Mouse (Mus musculus) cerebellum, adult 9-11 months (tissue): ENCODE results near the gene Rnf144a.
"Not testable (repeated sequence)": the region's sequence is repeated elsewhere in the genome, so short reads cannot be mapped to it uniquely, and the experiment has no call there.

Source experiments
- DNase-seq: peaks from one replicate; pipeline ENCODE4 v3.0.0; 2022

Rnf144a gene

DNA sequence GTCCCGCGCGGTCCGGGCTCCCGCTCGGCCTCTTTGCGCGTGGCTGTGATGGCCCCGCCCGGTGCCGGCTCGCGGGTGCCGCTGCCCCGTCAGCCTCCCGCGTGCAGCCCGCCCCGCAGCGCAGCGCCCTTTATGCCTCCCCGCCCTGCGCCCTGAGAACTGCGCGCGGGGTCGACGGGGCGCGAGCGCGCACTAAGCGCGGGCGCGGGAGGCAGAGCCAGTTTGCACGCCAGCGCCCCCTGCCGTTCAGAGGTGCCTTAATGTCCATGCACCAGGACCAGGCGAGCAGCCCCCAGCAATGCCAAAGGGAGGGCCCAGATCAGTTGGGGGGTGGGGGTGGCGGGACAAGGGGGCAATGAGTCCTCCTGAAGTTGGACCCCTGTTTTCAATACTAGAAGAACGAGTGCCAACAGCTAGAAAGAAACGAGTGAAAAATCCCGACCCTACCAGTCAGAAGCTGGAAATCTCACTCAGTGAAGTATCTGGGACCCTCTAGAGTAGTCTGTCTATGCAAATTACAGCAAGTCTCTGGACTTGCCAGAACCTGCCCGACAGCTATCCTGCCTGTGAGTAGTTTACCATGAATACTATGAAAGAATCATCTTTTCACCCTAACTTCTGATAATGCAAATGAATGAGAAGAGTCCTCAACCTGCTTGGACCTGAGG lies at the start of gene Rnf144a:
Gene Rnf144a, minus strand, starts transcription at position 151 of the 668 bp plus-strand sequence.
- peak; percentile 90 for DNase-seq

DNA sequence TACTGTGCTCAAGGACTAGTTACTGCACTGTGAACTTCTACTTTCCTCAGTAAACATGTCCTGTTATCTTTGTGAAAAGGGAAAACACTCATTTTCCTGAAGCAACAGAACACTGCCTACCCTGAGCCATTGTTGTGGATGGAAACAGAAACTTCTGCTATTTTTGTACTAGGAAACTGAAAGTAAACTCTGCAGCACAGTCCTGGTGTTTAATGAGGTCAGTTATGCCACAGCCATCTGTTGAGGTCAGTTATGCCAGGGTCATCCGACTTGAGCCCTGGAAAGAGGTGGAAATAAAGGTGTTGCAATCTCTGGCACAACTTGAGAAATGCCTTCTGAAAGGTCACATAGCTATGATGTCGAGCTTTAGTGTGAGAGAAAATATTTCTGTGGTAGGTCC lies 45.0 kb upstream of the Rnf144a start:
- DNase-seq: no peak

DNA sequence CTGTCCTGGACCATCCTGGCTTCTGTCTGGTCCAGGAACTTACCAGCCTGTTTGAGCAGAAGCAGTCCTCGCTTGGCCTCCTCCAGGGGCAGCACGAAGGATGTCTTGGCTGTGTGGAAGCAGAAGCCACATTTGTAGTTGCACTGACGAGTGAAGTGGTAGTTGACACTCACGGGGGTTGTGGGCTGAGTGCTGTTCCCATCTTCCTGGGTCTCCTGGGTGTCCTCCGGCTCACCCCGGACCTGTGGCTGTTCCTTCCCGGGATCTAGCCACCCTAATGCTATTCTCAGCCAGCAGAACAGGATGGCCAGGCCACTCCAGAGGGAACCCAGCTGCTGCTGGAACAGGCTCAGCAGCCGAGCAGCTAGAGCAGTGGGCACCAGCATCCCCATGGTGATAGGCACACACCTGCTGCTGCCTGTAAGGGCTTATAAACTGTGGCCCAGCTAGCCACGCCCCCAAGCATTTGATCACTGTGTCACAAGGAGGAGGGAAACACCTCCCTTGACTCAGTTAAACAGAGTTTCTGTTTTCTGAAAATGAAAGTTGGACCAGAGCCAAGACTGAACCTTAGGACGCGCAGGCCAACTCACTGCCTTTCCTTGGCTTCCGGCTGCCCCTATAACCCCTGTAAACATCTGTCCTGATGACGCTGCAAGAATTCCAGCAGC lies 41.1 kb upstream of the Rnf144a start, which contains the start of gene Rsad2:
Gene Rsad2, minus strand, starts transcription at position 425 of the 671 bp plus-strand sequence.
- no peak for DNase-seq

DNA sequence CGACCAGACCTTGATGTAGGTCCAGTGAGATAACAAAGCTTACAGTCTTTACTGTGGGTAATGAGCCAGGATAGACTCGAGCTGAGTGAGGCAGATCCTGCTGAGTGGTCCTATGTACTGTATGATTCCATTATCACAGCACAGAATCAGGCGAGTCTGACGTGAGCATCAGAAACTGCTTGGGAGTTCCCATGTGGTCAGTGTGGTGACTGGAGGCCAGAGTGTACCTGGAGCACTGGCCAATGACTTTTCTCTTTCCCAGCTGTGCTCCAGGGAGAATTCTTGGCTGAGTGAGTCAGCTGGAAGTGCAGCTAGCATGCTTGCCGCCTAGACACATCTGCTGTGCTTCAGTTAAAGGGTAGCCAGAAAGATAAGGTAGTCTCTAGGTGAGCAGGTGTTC lies 39.6 kb upstream of the Rnf144a start:
- no peak for DNase-seq

DNA sequence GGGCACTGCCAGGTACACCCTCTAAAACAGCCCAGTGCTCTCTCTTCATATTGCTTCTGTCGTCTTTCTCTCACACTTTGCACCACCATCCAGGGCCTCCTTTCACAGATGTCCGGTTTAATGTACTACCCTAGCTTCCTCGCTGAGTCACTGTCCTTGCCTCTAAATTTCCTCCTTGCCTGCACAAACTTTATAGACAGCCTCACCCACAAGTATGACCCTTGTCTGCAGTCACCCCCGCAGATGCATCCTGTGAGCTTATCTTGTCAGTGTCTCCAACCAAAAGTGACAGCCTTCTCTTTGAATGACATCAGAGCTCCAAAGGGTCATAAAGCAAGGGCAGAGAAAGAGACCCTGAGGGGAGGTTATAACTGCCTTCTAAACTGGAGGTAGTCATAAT lies 37.9 kb upstream of the Rnf144a start:
- no peak for DNase-seq

DNA sequence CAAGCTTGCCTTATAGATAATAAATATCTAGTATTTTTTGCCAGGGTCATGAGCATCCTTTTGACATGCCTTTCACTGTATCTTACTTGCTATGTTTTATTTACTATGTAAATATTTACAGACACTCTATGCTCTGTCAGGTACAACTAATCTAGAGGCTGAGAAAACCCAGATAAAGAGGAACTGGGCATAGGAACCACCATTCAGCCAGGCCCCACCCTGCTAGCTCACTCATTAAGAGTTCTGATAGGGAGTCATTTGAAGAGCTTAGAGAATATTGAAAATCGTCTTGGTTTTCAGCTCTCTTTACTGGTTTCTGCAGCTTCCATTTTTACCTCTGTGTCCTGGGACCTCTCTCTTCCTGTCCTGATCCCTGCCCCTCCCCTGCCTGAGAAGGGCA lies 36.1 kb upstream of the Rnf144a start:
- no peak for DNase-seq

DNA sequence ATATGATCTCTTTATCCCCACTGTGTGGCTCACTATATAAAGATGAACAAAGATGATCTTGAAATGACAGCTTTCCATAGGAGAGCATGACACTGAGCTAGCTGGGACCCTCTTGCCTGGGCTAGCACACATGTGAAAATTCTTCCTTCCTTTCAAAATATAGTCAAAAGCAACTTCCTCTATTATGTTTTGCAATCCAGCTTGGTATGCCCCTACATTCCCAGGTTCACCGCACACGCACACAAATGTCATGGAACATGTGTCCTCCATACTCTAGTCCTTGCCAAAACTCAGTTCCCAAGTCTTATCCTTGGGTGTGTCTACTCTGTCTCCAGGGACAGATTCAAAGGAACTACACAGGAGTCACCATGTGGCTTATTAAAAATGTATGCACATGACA lies 34.4 kb upstream of the Rnf144a start:
- DNase-seq: no peak

DNA sequence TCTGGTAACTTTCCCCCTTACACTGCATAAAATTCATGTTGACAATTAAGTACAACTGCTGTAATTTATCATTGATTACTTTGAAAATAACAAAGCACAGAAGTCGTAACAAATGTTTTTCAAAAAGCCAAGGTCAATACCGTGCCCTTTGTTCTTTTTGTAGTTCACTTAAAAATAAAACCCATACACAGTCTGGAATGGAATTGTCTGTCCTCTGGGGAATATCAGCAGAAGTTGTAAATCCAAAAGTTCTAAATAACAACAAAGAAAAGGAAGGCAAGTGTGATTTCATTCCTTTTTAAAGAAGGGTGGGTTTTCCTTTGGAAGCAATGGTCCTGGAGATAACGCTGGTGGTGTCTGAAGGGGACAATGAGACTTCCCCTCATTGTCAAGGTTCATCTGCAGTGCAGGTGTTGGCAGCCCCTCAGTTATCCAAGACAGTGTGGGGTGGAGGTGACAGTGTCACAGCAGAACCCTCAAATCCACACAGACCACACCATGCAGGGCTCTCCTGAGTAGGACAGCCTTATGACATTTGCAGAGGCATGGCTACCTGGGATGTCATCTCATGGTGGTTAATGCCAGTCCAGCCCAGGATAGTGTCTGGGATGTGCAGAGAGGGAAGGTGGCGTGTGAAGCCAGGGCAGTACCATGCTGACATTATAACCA lies 31.5 kb upstream of the Rnf144a start:
- no peak for DNase-seq

DNA sequence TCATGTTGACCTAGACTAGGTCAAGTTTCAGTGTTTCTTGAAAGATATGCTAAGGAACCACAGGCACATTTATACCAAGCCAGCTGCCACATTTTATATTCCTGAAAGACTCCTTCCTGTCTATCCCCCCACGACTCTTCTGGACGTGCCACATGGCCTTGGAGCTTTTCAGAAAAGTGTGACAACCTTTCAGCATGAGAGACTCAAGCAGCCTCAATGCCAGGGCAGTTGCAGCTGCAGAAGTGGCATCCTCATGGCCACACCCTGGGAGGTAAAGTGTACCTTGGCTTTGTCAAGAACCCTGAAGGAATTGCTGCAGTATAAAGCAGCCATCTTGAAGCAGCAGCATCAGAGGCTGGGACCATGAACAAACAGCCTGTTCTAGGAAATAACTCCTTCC lies 29.5 kb upstream of the Rnf144a start:
- DNase-seq: no peak

DNA sequence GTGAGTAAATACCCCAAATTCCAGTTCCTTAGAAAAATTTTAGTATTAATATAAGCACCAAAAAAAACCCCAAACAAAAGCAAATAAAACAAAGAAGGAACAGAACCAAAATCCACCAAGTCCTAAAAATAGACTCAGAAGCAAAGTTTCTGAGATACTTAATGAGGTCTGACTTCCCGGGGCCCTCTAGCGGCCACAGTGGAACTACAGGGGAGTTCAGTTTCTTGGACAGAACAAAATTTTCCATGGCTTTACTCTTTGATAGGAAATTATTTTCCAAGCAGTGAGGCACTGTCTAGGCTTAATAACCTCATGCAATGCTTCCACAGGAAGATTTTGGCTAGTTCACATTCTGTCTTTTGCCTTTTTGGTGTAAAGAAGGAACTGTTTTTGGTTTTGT lies 29.0 kb upstream of the Rnf144a start:
- peak; percentile 34 for DNase-seq

DNA sequence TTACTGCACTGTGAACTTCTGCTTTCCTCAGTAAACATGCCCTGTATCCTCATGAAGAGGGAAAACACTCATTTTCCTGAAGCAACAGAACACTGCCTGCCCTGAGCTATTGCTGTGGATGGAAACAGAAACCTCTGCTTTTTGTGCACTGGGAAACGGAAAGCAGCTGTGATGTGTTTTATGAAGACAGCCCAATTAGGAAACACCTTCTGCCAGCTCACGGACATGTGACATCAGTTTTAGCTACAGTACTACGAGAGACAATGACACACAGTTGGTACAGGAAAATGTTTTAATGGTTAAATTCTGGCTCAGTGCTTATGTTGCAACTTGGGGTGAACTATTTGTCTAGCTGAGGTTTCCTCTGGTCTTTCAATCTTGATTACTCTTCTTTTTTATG lies 24.3 kb upstream of the Rnf144a start:
- DNase-seq: no peak

DNA sequence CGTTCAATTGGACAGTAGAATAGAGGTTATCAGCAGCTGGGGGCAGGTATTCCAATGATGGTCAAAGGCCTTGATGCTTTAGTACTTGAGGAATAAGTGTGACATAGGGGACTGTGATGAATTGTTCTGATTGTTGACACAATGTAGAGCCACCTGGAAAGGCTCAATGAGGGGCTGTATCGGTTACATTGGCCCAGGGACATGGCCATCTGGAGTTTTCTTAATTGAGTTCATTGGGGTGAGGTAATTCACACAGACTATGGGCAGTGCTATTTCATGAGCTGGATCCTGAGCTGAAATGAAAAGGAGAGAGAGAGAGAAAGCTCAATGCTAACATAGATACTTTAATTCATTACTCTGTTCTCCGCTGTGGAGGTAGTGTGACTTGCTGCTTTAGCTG lies 22.9 kb upstream of the Rnf144a start:
- no peak for DNase-seq

DNA sequence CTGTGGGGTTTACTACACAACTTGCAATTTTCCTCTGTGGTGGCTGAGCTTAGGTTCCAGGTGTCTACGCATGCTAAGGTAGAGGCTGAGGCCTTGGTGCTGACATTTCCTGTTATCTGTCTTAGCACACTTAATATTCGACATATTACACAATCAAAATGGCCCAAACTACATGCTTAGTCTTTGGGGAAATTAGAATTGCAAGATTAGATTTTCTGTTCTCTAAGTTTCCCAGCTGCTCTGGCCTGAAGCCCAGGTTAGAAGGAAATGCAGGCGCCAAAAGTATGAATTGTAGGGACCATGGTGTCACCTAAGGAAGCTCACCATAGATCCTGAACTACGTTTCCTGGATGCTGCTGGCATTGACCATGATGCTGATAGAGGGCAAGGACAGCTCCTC lies 21.3 kb upstream of the Rnf144a start:
- DNase-seq: no peak

DNA sequence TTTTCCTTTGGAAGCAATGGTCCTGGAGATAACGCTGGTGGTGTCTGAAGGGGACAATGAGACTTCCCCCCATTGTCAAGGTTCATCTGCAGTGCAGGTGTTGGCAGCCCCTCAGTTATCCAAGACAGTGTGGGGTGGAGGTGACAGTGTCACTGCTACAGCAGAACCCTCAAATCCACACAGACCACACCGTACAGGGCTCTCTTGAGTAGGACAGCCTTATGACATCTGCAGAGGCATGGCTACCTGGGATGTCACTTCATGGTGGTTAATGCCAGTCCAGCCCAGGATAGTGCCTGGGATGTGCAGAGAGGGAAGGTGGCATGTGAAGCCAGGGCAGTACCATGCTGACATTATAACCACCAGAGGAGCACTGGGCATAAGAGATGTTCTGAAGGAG lies 13.7 kb upstream of the Rnf144a start:
- not testable (repeated sequence) for DNase-seq

DNA sequence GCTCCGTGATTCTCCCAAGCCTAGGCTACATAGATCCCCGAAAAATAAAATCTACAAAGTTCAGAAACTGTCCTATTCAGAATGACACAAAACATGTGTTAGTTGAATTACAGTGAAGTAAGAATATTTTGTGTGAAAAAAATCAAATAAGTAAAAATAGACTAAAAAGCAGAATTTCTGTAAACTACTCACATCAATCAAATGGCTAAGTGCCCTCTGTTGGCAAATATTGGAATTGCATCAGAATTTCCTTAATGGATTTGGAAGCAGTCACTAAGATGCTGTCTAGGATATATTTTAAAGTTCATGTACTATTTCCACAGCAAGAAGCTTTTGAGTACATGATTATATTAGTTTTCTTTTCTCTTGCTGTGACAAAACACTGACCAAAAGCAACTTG lies 9.8 kb upstream of the Rnf144a start:
- DNase-seq: no peak

DNA sequence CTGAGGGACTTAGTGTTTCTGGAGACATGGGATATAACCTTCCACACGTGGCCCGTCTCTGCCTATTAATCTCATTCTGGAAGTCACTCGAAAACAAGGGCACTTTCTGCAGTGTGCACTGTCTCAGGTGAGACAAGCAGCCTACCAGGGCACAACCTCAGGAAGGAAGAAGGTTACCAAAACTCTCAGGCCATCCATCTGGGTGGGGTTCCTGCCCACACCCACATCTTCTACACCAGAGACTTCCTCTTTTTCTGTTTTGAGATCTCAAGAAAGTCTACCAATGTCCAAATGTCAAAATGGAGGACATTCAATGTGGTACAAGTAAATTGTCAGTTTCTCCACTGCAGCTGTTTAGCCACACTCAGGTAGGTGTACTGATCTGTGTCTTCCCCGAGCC lies 3.3 kb upstream of the Rnf144a start:
- no peak for DNase-seq

DNA sequence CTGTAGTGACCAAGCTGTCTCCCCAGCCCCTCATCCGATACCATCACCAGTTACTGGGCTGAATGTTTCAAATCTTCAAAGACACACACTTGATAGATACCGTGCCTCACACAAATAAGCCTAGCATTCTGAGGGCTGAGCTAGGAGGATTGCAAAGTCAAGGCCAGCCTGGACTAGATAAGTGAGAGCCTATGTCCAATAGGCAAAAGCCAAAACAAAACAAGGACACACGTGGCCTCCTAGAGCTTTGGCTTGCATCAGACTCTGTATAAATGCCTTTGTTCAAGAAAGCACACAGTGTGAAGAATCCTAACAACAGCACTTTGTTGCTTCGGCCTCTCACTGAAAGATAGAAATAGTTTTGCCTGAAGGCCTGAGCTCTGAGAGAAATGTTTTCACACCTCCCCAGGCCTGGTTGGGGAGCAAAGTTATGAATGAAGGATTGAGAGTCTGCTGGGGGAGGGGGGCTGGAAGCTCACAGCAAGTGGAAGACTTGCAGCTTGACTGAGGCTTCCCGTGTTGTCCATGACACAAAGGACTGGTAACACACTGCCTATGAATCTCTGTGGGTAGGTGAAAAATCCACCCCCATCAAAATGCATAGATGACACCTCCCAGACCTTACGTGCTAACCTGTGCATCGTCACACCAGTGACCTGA lies 1.7 kb upstream of the Rnf144a start:
- peak; percentile 16 for DNase-seq

DNA sequence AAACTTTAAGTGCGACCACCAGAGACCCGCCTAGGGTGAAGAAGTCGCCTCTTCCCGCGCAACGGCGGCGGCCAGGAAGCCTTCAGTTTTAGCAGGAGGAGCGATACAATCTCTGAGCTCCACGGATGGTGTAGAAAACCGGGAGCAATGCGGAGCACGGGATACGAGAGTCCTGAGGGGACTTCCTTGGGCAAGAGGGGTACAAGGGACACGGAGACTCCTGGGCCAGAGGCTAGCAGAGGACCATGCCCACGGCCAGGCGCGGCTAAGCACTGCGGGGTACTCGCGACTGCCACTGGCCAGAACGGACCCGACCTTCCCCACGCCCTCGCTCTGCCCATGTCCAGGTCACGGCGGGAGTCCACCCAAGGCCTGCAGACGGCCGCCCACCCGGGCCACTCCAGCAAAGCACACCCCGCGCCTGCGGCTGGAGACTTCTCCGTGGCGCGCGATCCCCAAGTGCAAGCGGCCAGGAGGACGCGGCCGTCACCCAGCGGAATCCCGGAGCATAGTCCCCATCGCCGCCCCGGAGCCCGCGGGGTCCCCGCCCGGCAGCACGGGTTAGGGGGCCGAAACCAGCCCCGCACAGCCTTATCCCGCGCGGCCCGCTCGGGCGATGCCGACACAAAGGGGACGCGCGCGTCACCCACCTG lies 477 bp downstream of the Rnf144a start:
- DNase-seq: peak; percentile 77

DNA sequence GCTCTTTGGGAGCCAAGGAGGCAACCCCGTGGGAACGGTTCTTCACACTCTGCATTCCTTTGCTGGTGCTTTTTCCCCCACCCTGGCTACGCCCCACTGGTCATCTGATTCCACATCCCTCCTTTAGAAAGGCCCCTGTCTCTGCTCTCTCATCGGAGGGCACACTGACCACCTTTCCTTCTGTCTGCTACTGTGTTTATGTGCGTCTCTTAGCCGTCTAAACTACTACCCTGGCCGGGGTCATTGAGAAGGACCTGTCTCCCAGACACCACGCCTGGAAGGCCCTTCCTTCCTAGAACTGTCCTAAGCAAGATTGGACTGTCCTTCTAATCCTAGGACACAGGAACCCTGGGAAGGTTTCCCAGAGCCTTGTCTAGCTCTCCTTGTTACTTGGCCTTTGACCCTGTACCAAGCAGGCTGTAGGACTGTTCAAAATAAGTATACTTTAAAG lies 1.1 kb downstream of the Rnf144a start:
- DNase-seq: peak; percentile 48

DNA sequence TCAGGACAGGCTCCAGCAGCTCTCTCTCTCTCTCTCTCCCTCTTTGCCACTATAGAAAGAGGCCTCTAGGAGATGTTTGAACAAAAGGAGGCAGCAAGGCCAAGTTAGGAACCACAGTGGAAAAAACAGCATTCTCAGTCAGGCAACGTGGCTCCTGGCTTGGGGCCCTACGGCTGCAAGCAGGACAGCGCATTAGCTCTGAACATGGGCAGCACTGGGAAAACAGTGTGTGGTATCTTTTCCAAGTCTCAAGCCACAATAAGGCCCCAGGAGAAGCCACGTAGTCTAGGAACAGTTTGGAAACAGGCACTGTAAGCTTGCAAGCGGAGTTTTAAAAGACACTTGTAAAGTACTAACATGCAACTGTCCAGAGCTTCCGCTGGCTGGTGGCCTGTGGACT lies 2.3 kb downstream of the Rnf144a start:
- peak; percentile 32 for DNase-seq

DNA sequence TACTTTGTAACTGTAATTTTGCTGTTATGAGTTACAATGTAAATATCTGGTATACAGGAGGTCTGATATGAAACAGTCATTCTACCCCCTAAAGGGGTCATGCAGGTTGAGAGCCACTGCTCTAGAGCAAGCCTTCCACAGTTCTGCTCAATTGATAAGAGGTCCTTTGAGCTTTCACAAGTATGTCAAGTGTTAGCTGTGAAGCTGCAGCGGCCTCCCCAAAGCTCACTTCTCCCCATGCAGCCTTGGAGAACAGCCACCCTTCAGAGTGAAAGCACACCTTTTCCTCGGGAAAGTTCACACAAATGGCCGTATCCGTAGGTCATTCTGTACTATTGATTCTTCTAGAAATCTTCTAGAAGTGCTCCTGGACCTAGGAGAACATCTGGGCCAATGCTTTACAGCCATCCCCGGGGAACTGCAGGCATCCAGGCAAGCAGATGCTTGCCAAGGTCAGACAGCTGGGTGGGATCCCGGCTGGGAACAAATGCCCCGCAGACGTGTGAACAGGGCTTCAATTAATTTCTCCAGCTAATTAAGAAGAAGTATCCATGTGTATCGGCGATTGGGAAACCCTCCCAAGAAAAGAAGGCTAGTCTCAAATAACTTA lies 3.1 kb downstream of the Rnf144a start:
- peak; percentile 17 for DNase-seq

DNA sequence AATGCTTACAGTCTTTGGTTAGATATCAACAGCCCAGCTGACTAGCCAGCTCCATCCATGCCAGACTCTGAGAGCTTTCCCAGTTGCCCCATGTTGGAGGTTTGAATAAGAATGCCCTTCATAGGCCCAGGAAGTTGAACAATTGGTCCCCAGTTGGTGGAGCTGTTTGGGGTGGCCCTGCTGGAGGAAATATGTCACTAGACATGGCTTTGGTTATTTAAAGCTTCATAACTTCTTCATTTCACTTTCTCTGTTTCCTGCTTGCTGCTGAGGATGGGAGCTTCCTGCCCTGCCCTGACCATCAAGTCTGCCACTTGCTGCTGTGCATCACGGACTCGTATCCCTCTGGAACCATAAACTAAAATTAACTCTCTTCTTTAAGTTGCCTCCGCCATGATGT lies 4.6 kb downstream of the Rnf144a start:
- no peak for DNase-seq

DNA sequence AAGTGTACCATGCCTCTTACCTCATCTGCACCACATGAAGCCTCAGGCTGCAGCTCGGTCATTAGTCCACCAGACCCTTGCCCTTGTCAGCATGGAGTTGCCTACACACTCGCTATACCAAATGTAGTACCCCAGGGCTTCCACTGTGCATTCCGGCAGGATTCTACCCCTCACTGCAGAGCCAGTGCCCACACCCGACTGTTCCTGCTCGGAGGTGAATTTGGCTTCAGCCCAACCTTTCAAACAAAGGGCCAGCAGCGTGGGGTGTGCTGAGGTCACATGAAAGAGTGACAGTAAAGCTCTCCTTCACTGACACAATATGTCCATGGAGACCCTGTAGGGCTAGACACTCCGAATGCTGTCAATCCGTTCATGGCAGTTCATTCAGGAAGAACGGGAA lies 6.3 kb downstream of the Rnf144a start:
- peak; percentile 33 for DNase-seq
